Mouse (Mus musculus) mouse embryonic stem cell (cell line): ENCODE data around the gene Sf3a2.

Experiments used
- in situ Hi-C, 2 experiments: fragments of 300-500 bp; cut with MboI; formaldehyde crosslinking; loops; 1 replicate in 1 of 2; 3 replicates in 1 of 2; pipeline ENCODE4 v1.14.3; 2019 to 2020; ENCODE audit warnings: low sequenced_read_pairs in 2 of 2, low pct_unique_long_range_greater_than_20kb in 1 of 2, mixed read lengths in 1 of 2; ENCODE audit not compliant: unreplicated experiment in 1 of 2

Sf3a2 gene

DNA sequence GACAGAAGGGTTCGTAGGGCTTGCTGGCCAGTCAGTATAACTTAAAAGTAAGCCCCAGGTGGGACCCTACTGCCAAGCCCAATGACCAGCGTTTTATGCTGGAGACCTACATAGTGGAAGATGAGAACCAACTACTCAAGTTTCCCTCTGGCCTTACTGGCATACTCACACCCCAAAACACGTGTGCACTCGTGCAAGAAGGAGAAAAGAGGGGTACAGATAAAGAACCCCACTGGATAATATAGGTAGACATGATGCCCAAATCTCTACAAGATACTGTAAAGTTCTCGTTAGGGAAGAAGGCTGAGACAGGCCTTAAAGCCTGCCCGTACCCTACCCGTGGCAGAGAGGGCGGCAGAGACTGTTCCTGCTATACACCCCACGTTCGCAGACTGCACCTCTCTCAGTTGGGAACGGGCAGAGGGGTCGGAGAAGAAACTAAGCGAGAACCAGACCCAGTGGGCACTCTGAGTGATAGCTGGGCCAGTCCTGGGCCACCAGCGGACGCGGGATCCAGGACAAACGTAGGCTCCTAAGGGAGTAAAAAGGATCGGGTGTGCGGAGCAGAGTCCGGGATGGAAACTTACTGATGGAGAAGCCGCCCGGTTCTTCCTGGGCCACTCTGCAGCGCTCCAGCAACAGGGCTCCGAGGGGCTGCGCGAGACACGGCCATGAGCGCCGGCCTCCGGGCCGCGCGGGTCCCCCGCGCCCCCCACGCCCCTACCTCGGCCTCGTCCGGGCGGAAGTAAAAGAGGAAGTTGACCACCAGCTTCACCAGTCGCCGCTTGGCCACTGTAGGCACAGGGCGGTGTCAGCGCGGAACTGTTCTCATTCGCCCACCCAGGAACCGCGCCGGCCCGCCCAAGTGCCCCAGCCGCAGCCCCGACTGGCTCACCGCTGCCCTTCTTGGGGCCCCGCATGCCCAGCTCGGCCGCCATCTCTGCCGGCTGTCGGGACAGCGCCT is 530 bp upstream of the Sf3a2 start:
- in situ Hi-C loops = no loop called here

GRCm38 (mm10) chr10:80799070-80799566 is 1.1 kb downstream of the Sf3a2 start:
- in situ Hi-C loops = no loop called here

- in situ Hi-C loops = no loop called here
Observed at GRCm38 (mm10) chr10:80802204-80802912, 4.4 kb downstream of the Sf3a2 start.

GRCm38 (mm10) chr10:80802996-80803395 is 5.0 kb downstream of the Sf3a2 start:
- in situ Hi-C loops = no loop called here

- in situ Hi-C loops = no loop called here
Observed at GRCm38 (mm10) chr10:80804340-80804739, 6.3 kb downstream of the Sf3a2 start.

DNA sequence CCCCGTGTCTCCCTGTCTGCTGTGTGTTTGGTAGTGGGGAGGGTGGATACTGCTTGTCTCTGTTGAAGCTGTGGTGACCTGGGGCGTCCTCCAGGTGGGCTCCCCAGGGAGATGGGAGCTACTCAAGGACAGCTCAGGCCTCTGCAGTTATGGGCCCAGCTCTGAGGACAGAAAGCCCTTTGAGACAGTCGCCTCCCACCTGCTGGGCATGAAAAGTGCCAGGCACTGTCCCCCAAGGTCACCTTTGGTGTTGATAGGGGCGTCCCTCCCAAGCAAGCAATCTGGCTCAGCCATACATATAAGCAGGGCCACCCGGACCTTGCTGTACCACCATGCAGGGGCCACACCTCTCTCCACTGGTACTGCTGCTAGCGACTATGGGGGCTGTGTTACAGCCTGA is 6.9 kb downstream of the Sf3a2 start, which contains the start of gene Amh:
Amh (plus strand) TSS at position 328 of the 400 bp plus-strand sequence.
- in situ Hi-C loops = loop anchor here in 1 of 2 experiments (5.0 kb wide), 1 partner anchor 58 kb away; no protein-coding TSS in a partner anchor

- in situ Hi-C loops = loop anchor here in 1 of 2 experiments (5.0 kb wide), 1 partner anchor 58 kb away; no protein-coding TSS in a partner anchor
Observed at GRCm38 (mm10) chr10:80805322-80805721, 7.3 kb downstream of the Sf3a2 start.

GRCm38 (mm10) chr10:80805925-80806324 is 7.9 kb downstream of the Sf3a2 start:
- in situ Hi-C loops = loop anchor here in 1 of 2 experiments (5.0 kb wide), 1 partner anchor 59 kb away; no protein-coding TSS in a partner anchor

DNA sequence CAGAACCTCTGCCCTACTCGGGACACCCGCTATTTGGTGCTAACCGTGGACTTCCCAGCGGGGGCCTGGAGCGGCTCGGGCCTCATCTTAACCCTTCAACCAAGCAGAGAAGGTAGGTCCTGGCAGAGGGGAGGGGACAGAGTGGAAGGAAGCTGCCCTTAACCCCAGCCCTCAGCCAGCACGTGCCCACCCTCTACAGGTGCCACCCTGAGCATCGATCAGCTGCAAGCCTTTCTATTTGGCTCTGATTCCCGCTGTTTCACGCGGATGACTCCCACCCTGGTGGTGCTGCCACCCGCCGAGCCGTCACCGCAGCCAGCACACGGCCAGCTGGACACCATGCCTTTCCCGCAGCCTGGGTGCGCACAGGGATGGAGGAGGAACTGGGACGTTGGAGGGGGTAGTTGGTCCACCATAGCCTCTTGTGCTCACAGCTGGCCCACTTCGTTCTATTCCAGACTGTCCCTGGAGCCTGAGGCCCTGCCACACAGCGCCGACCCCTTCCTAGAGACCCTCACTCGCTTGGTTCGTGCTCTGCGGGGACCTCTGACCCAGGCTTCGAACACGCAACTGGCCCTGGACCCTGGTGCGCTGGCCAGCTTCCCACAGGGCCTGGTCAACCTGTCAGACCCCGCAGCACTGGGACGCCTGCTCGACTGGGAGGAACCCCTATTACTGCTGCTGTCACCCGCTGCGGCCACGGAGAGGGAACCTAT is 8.5 kb downstream of the Sf3a2 start:
- in situ Hi-C loops = loop anchor here in 1 of 2 experiments (5.0 kb wide), 1 partner anchor 59 kb away; no protein-coding TSS in a partner anchor

DNA sequence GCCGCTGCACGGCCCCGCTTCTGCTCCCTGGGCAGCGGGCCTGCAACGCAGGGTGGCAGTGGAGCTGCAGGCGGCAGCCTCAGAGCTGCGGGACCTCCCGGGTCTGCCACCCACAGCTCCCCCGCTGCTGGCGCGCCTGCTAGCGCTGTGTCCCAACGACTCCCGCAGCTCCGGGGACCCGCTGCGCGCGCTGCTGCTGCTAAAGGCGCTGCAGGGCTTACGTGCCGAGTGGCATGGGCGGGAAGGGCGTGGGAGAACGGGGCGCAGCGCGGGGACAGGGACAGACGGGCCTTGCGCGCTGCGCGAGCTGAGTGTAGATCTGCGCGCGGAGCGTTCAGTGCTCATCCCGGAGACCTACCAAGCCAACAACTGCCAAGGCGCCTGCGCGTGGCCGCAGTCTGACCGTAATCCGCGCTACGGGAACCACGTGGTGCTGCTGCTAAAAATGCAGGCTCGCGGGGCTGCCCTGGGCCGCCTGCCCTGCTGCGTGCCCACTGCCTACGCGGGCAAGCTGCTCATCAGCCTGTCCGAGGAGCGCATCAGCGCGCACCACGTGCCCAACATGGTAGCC is 9.1 kb downstream of the Sf3a2 start:
- in situ Hi-C loops = loop anchor here in 1 of 2 experiments (5.0 kb wide), 1 partner anchor 60 kb away; no protein-coding TSS in a partner anchor

DNA sequence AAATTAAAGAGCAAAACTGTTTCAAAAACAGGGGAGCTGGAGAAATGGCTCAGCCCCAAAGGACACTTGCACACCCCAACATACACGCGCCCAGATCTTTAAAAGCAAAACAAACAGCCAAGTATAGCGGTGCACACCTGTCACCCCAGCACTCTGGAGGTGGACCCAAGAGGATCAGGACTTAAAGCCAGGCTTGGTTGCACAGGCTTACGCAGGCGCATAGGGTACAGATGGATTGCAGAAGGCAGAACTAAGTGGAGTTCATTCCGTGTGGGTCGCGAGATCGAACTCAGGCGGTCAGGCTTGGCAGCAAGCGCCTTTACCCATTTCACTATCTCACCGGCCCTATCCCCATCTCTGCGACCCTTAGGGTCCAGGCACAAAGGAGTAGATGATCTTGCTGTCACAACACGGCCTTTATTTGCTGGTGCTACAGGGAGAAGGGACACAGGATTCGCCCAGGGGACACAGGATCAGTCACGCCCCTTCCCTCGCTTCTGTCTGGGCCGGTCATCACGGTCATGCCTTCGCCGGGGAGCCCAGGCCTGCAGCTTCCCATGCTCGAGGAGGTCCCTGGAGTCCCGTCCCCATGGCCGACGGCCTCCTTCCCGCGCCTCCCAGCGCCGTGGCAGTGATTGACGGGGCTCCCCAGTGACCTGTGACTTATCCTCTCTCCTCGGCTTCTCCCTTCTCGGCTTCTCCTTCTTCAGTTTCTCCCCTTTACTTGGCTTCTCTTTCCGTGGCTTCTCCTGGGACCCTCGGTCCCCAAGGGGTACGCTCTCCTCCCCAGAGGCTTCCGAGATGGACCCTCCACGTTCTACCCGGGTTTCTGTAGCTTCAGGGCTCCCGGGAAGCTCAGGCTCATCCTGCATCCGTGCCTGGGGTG is 10.3 kb downstream of the Sf3a2 start:
- in situ Hi-C loops = loop anchor here in 1 of 2 experiments (5.0 kb wide), 1 partner anchor 61 kb away; no protein-coding TSS in a partner anchor

DNA sequence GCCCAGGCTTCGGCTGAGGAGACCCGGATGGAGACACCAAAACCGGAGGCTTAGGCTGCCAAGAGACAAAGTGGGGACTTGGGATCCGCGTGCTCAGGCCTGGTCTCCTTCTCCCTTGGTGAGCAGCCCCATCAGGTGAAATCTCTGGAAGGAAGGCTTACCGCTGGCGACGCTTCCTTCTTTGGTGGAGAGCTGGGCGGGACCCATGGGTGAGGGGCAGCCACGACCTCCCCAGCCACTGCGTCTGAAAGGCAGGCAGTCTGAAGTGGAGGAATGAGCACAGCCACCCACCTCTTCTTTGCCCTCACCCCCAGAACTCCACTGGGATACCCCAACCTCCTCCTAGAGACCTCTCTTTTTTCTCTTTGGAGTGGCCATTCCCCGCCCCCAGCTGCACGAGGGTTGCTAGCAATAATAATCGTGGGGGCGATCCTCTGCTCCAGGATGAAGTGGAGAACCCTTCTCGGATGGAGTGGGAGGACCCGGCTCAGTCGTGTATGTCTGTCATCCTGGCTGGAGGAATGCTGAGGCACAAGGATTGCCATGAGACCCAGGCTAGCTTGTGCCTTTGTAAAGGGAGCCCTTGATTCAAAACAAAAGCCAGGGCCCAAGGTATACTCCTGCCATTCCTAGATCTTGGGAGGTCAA is 11.1 kb downstream of the Sf3a2 start:
- in situ Hi-C loops = loop anchor here in 1 of 2 experiments (5.0 kb wide), 1 partner anchor 62 kb away; no protein-coding TSS in a partner anchor

GRCm38 (mm10) chr10:80810084-80810483 is 12.1 kb downstream of the Sf3a2 start:
- in situ Hi-C loops = no loop called here

GRCm38 (mm10) chr10:80812391-80813041 is 14.5 kb downstream of the Sf3a2 start:
- in situ Hi-C loops = no loop called here

- in situ Hi-C loops = no loop called here
Observed at GRCm38 (mm10) chr10:80813366-80813765, 15.4 kb downstream of the Sf3a2 start, which contains the start of gene Jsrp1. Jsrp1 (minus strand) TSS chr10:80813498.

GRCm38 (mm10) chr10:80814800-80815199 is 16.8 kb downstream of the Sf3a2 start:
- in situ Hi-C loops = no loop called here
